Mouse (Mus musculus): ENCODE results near the gene Map3k20.

DNA sequence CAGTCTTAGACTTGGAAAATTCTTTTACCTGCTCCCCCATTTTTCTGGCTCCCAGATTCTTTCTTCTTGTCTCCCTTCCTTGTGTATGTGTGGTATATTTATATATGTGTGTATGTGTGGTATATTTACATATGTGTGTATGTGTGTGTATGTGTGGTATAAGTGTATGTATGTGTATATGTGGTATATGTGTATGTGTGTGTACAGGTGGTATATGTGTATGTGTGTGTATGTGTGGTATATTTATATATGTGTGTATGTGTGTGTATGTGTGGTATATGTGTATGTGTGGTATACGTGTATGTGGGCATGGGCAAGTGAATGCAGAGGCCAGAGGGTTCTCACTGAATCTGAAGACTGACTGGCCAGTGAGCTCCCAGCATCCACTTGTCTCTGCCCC is 5.7 kb downstream of the Map3k20 start:
- no peak for TF ChIP-seq CTCF (IDR thresholded peaks at IDR 0.05; ENCODE audit: borderline replicate concordance, insufficient read depth, low read depth, low read length)
- no peak for TF ChIP-seq POLR2A (IDR thresholded peaks at IDR 0.05; ENCODE audit: borderline replicate concordance, insufficient read depth, low read length)

Data from cerebellum, adult 2 months (tissue).